Mouse (Mus musculus) midbrain, embryonic 16.5 days (tissue): ENCODE data around the gene Cox10. TPM values are rescaled to one million over a fixed set of nuclear protein-coding genes. Genes with fewer than 3 reads are reported as not detected.

ENCODE experiments used
- ATAC-seq: fragments of 200-750 bp; cut with Nextera tagmentation; 2 replicates; pipeline ENCODE4 v1.8.0; 2017; ENCODE audit warnings: moderate TSS enrichment
- H3K27ac ChIP-seq: fragments of 300-500 bp; sonication (generic); 2 replicates; pipeline ENCODE4 v1.5.1; 2014; ENCODE audit warnings: mild to moderate bottlenecking, low read length, mixed read lengths
- H3K27me3 ChIP-seq: fragments of 300-500 bp; sonication (generic); 2 replicates; pipeline ENCODE4 v1.6.1; 2014; ENCODE audit warnings: low read depth, low read length, mixed read lengths; ENCODE audit not compliant: control insufficient read depth, insufficient read depth
- H3K36me3 ChIP-seq: fragments of 300-500 bp; sonication (generic); 2 replicates; pipeline ENCODE4 v1.6.1; 2014; ENCODE audit warnings: mild to moderate bottlenecking, low read length, moderate library complexity, mixed read lengths; ENCODE audit not compliant: control insufficient read depth, insufficient read depth
- H3K4me1 ChIP-seq: fragments of 300-500 bp; sonication (generic); 2 replicates; pipeline ENCODE4 v1.6.1; 2014; ENCODE audit warnings: mild to moderate bottlenecking, low read length, mixed read lengths; ENCODE audit not compliant: control insufficient read depth, insufficient read depth
- H3K4me2 ChIP-seq: fragments of 300-500 bp; sonication (generic); 2 replicates; pipeline ENCODE4 v1.6.1; 2014; ENCODE audit warnings: mild to moderate bottlenecking, low read length, mixed read lengths
- H3K4me3 ChIP-seq: fragments of 300-500 bp; sonication (generic); 2 replicates; pipeline ENCODE4 v1.5.1; 2014; ENCODE audit warnings: low read depth, mild to moderate bottlenecking, low read length, moderate library complexity, mixed read lengths
- H3K9ac ChIP-seq: fragments of 300-500 bp; sonication (generic); 2 replicates; pipeline ENCODE4 v1.6.1; 2014; ENCODE audit warnings: low read depth, low read length, mixed read lengths
- H3K9me3 ChIP-seq: fragments of 300-500 bp; sonication (generic); replicated peaks from 2 replicates; pipeline ENCODE4 v1.6.1; 2014; ENCODE audit warnings: mild to moderate bottlenecking, low read length, mixed read lengths; ENCODE audit not compliant: control insufficient read depth, poor library complexity, severe bottlenecking
- WGBS: fragments of 180-500 bp; shearing (Covaris S2); extraction: QIAGEN DNeasy Blood & Tissue Kit; methylation state at CpG from one replicate; pipeline ENCODE4 v1.1.7; 2014; 5-methylcytosine and 5-hydroxymethylcytosine counted together
- polyA plus RNA-seq: library from polyadenylated mRNA; unstranded; fragments of >200 nt; fragmentation: Nextera tagmentation; extraction: Ambion mirVana; gene quantifications from 2 replicates; pipeline ENCODE4 v1.2.1, GENCODE M21; 2015

Gene Cox10
- polyA plus RNA-seq, 1 experiment from 2014 or later: 26.1 TPM

- Histone ChIP-seq H3K27me3 (peaks cover 32% of the 10 kb centered on the region), H3K36me3 (no peaks in the 10 kb centered on the region), H3K9me3 (no peaks in the 10 kb centered on the region), H3K4me2 (peak overlapping the region; percentile 91), H3K27ac (no peak overlapping the region), H3K4me3 (peak overlapping the region; percentile 15; the same call in 1 of the 2 replicates), H3K9ac (no peak overlapping the region), H3K4me1 (peaks cover 32% of the 10 kb centered on the region)
- under 1% methylated on average over 29 of the region's 29 CpGs for WGBS
- ATAC-seq: no peak
Observed at GRCm38 (mm10) chr11:63923386-63923785, 155.9 kb downstream of the Cox10 start.

- Histone ChIP-seq H3K4me2 (peak within 1 kb of the TSS; percentile 91), H3K9ac (peak within 1 kb of the TSS; percentile 74), H3K4me1 (peaks cover 32% of the 10 kb centered on the region), H3K9me3 (no peaks in the 10 kb centered on the region), H3K36me3 (no peaks in the 10 kb centered on the region), H3K27ac (peak within 1 kb of the TSS; percentile 67), H3K4me3 (peak within 1 kb of the TSS; percentile 62), H3K27me3 (peaks cover 34% of the 10 kb centered on the region)
- ATAC-seq: peak; percentile 95
- WGBS: under 1% methylated on average over 43 of the region's 43 CpGs
Observed at GRCm38 (mm10) chr11:63922091-63922621, 157.1 kb downstream of the Cox10 start, which contains the start of gene Hs3st3b1. Gene Hs3st3b1, minus strand, starts transcription at chr11:63922290.

GRCm38 (mm10) chr11:63921044-63921951 lies 158.0 kb downstream of the Cox10 start:
- Histone ChIP-seq H3K9me3 (no peaks in the 10 kb centered on the region), H3K27ac (peak overlapping the region; percentile 67), H3K36me3 (no peaks in the 10 kb centered on the region), H3K4me3 (peak overlapping the region; percentile 62), H3K4me1 (peaks cover 32% of the 10 kb centered on the region), H3K4me2 (peak overlapping the region; percentile 91), H3K9ac (peak overlapping the region; percentile 74), H3K27me3 (peaks cover 28% of the 10 kb centered on the region)
- ATAC-seq: peak; percentile 13; the same call in 1 of the 2 replicates
- WGBS: 0% methylated on average over 69 of the region's 80 CpGs

- under 1% methylated on average over 33 of the region's 33 CpGs for WGBS
- peaks cover 27% of the 10 kb centered on the region for H3K27me3 ChIP-seq
- peak overlapping the region; percentile 74 for H3K9ac ChIP-seq
- peak overlapping the region; percentile 91 for H3K4me2 ChIP-seq
- peak overlapping the region; percentile 62 for H3K4me3 ChIP-seq
- H3K36me3 ChIP-seq: no peaks in the 10 kb centered on the region
- H3K27ac ChIP-seq: peak overlapping the region; percentile 67
- peaks cover 32% of the 10 kb centered on the region for H3K4me1 ChIP-seq
- peak; percentile 60 for ATAC-seq
- no peaks in the 10 kb centered on the region for H3K9me3 ChIP-seq
Observed at GRCm38 (mm10) chr11:63920531-63920930, 158.7 kb downstream of the Cox10 start.

- peak overlapping the region; percentile 67 for H3K27ac ChIP-seq
- H3K9me3 ChIP-seq: no peaks in the 10 kb centered on the region
- under 1% methylated on average over 51 of the region's 52 CpGs for WGBS
- no peaks in the 10 kb centered on the region for H3K36me3 ChIP-seq
- peak overlapping the region; percentile 91 for H3K4me2 ChIP-seq
- H3K4me3 ChIP-seq: peak overlapping the region; percentile 62
- peaks cover 30% of the 10 kb centered on the region for H3K4me1 ChIP-seq
- peaks cover 16% of the 10 kb centered on the region for H3K27me3 ChIP-seq
- ATAC-seq: no peak
- peak overlapping the region; percentile 74 for H3K9ac ChIP-seq
Observed at GRCm38 (mm10) chr11:63919211-63920098, 159.8 kb downstream of the Cox10 start.

GRCm38 (mm10) chr11:63918321-63919105 lies 160.8 kb downstream of the Cox10 start:
- Histone ChIP-seq H3K36me3 (no peaks in the 10 kb centered on the region), H3K9ac (peak overlapping the region; percentile 74), H3K4me1 (peaks cover 36% of the 10 kb centered on the region), H3K4me3 (peak overlapping the region; percentile 62), H3K4me2 (peak overlapping the region; percentile 91), H3K9me3 (no peaks in the 10 kb centered on the region), H3K27ac (peak overlapping the region; percentile 8; the same call in 1 of the 2 replicates), H3K27me3 (peaks cover 14% of the 10 kb centered on the region)
- no peak for ATAC-seq
- 14% methylated on average over 17 of the region's 17 CpGs for WGBS

GRCm38 (mm10) chr11:63917561-63917960 lies 161.7 kb downstream of the Cox10 start:
- Histone ChIP-seq H3K27ac (no peak overlapping the region), H3K4me3 (peak overlapping the region; percentile 62), H3K27me3 (peaks cover 10% of the 10 kb centered on the region), H3K4me2 (peak overlapping the region; percentile 91; the same call in 1 of the 2 replicates), H3K9ac (no peak overlapping the region), H3K36me3 (no peaks in the 10 kb centered on the region), H3K9me3 (no peaks in the 10 kb centered on the region), H3K4me1 (peaks cover 29% of the 10 kb centered on the region)
- 17% methylated on average over 6 of the region's 6 CpGs for WGBS
- ATAC-seq: no peak

GRCm38 (mm10) chr11:63914388-63914787 lies 164.9 kb downstream of the Cox10 start:
- Histone ChIP-seq H3K27me3 (peaks cover 8% of the 10 kb centered on the region), H3K27ac (0 out of 2 replicates have a peak overlapping the region, but pooled peaks have one; percentile 42), H3K9me3 (no peaks in the 10 kb centered on the region), H3K4me1 (peaks cover 12% of the 10 kb centered on the region), H3K9ac (peak overlapping the region; percentile 59), H3K36me3 (no peaks in the 10 kb centered on the region), H3K4me3 (peak overlapping the region; percentile 47), H3K4me2 (peak overlapping the region; percentile 89)
- ATAC-seq: peak; percentile 96
- WGBS: under 1% methylated on average over 20 of the region's 20 CpGs
